Mouse (Mus musculus) left cerebral cortex, adult 8-10 months (tissue): Measurements from ENCODE around the gene Fermt2. TPM values are rescaled to one million over a fixed set of nuclear protein-coding genes. Genes with fewer than 3 reads are reported as not detected.
"Not testable (repeated sequence)": the region's sequence is repeated elsewhere in the genome, so short reads cannot be mapped to it uniquely, and the experiment has no call there.

Source experiments
- DNase-seq, 2 experiments: peaks; one replicate each; pipeline ENCODE4 v3.0.0; 2022; ENCODE audit warnings: low spot score in 2 of 2
- total RNA-seq, 4 experiments: library from RNA; stranded (reverse); gene quantifications; 2 replicates each; pipeline ENCODE4 v1.2.4; 2022

Fermt2 gene
- total RNA-seq, 4 experiments from 2014 or later = 88.5 to 113 (median 101) TPM

DNA sequence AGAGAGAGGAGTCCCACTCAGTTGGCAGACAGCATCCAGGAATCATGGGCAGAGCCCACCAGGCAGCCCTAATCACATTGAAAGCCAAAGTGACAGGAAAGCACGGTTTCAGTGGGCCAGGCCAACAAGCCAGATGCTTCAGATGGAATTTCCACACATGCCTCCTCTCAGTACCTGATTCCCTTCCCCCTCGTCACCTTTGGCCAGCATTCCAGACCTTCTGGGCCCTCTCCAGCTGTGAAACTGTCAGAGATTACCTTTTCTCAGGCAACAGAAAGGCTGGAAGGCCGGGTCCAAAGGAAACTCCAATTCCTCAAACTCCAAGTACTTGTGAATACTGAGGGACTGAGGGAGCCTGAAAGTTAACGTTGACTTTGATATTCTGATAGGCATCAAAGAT, 19.1 kb downstream of the Fermt2 start:
- no peak for DNase-seq

DNA sequence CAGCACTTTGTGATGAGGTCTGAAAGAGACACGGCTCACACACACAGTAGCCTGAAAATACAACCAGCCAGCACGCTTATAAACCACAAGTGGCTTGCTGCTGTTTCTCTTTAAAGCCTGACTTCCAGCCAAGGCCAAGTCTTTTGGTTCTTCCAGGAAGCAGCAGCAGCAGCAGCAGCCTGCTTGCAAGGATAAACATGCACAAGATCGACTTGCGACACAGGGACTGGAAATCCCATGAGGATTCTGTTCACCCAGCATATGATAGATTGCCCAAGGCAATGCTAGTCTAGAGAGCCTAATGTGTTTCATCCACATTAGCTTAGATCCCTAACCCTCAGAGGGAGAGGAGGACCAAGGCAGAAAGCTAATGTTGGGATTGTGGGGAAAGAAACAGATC, 22.0 kb downstream of the Fermt2 start:
- DNase-seq = no peak

DNA sequence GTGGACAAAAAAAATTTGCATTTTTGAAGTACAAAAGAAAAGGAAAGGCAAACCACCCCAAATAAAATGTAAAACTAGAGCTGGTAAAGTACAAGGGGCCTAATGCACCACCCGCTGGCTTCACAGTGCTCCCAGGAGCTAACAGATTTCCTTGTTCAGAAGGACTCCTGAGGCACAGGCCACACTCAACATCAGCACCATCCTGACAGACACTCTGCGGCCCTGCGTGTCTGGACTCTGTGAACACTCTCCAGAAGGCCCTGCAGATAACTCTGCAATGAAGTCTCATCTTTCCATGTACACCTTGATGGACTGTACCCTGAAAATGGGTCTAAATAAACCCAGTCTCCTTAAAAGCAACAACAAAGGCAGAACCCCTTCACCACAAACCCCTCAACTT, 22.5 kb downstream of the Fermt2 start:
- no peak for DNase-seq

DNA sequence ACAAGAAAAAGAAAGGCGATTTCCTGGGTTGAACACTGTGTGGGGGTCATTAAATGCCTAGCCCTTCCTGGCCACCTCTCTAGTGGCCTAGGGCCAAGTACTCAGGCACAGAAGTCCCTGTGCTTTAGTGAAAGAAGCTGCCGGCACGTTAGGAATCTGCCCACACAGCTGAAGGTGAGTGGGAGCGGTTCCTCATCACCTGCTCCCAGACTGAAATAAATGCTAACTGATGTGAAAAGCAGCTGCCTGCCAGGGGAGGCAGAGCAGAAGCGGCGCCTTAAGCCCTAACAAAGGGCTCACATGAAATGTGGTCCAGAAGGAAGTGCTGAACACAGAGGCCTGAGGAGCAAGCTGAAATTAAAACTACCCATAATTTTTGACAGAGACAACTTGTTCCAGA, 22.9 kb downstream of the Fermt2 start:
- DNase-seq = peak in 1 of 2 experiments; percentile 37

DNA sequence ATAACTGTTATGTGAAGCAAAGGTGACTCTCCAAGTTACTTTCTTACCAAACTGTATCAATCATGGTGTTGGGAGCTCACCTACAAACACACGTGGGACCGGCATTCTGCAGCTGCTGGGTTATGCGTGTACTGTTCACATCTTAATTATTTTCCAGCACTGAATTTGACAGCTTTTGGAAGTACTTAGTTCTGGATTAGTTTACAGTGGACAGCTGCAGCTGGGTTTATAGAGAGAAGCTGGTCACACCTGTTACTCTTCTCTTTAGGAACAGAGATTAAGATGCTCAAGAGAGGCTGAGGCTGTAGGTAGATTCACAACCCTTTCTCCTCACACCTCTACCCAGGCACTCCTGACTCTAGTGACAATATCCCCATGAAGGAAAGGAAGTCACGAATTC, 23.8 kb downstream of the Fermt2 start:
- DNase-seq = no peak

DNA sequence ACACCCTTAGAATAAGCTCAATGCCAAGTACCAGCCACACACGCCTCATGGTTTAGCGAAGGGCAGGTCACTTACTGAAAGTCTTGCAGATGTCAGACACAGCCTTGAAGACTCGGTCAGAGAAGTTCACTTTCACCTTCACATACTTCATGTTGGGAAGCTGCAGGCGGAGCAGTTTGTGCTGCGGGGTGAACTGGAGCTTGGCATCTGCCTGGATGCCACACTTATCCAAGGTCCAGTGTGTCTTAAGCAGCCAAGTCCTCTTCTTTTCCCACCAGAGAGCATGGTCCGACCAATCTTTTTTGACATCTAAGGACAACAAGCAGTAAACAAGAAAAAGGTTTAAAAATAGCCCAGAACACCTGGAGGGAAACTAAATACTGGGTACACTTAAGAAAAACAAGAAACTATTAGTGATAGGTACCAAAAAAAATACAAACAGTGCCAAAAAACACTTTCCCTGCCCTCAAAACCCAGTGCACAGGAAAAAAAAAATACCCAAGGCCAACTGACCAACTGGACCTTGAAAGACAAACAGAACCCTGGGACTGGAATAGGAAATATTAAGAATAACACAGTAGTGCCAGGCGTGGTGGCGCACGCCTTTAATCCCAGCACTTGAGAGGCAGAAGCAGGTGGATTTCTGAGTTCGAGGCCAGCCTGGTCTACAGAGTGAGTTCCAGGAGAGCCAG, 25.4 kb downstream of the Fermt2 start:
- no peak for DNase-seq

DNA sequence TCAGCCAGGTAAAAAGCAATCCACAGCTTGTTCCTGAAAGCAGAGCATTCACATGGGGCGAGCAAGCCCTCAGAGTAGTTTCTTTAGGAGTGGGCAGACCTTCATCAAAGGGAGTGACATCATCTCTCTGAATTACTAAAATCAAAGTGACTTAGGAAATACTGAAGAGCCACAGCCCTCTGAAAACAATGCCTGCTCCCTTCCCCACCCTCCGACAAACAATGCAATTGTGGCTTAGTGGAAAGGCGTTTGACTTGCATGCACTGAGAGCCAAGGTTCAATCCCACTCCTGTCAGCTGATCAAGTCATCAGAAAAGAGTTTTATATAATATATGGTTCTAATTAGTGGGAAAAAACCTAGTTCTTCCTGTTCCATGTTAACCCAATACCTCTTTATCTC, 26.0 kb downstream of the Fermt2 start:
- no peak for DNase-seq

DNA sequence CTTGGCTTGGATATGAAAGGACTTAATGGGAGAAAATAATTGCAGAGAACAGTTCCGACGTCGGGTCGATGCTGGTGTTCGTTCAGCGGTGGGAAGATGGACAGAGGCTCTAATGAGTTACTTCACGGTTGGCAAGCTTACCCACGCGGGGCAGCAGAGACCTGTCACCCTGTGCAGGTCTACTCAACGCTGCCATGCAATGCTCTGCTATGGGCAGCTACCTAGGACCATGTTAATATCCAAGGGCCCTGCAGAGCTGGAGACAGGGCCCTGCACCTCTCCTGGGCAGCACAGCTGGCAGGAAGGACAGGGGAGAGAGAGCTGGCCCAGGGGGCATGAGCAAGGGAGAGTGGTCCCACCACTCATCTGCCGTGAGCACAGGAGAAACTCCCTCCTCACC, 29.9 kb downstream of the Fermt2 start:
- no peak for DNase-seq

DNA sequence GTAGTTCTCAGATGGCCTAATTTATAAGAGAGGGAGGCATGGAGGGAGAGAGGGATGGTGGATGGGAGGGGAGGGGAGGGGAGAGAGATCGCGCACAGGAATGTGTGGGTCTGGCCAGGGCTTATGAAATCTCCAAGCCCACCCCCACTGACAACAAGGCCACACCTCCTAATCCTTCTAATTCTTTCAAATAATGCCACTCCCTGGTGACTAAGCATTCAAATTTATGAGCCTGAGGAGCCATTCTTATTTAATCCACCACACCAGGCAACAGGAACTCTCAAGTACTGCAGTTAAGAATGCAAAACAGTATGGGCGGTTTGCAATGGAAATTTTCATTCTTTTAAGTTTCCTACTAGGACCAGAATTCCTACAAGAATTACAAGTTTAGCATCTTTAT, 32.8 kb downstream of the Fermt2 start:
- DNase-seq = no peak

DNA sequence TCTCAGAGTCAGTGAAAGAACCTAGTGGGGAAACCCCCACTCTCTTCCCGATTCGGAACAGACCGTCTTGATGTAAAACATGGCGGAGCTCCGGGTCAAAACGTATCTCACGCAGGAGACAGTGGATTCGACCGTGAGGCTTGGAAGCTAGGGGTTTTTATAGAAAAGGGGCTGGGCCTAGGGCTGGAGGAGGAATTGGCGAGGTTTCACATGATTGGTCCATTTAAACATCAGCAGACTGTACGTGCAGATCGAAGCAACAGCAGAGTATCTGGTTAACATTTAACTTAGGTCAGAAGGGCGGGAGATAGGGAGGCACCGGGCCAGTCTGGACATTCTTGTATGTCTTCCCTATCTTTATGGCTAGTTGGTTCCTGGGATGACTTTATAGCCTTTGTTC, 34.1 kb downstream of the Fermt2 start:
- not testable (repeated sequence) for DNase-seq

DNA sequence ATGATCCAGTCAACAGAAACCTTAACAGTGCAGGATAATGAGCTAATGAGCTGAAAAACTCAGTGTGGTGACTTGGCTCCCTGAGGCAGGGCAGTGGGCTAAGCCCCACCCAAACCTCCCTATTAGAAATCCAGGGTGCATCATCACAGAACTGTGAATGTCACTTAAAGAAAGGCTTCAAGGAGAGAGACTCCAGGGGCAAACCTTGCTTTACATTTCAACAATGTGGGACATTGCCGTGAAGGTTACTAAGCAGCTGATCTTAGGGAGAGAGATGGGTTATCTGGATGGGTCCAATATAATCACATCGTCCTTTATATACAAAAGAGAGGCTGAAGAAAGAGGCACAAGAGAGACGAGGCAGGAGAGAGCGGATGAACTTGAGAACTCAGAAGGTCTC, 36.0 kb downstream of the Fermt2 start:
- DNase-seq = no peak

DNA sequence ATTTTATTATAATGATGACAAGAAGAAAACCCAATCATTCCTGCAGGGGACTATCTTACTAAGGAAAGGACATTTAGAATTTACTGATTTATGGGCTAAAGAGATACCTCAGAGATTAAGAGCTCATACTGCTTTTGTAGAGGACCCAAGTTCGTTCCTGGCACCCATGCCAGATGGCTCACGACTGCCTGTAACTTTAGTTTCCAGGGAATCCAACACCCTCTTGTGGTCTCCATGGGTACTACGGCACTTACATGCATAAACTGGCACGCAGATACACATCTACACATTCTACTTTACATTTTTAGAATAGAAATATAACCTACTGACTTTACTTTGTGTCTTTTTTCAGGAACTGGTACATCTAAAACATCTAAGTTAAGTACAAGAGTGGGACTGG, 37.2 kb downstream of the Fermt2 start:
- no peak for DNase-seq

DNA sequence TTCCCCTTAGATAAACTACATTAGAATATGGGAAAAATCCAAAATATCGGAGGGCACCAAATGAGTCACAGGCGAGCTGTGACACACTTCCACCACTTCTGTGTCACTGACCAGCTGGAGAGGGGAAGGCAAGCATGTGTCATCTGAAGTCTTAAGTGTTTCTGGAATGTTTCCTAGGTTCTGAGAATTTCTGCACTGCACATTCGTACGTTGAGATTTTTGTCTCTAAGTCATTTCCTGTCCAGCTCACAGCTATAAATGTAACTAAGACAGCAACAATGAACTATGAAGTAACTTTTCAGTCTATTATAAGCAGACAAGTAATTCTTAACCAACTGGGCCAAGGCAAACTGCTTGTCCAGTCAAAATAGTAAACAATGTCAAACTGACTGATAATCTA, 37.9 kb downstream of the Fermt2 start:
- DNase-seq = no peak

DNA sequence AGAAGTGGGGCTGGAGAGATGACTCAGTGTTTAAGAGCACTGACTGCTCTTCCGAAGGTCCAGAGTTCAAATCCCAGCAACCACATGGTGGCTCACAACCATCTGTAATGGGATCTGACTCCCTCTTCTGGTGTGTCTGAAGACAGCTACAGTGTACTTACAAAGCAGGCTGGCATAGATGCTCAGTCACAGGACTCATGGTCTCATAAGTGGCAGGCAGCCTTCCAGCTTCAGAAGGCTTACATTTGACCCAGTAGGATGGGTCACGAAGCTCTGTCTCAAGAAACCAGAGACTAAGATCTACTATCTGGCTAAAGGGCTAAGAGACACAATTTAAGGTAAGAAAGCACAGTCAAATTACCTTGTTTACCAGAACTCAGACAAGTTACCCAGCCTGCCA, 42.7 kb downstream of the Fermt2 start:
- DNase-seq = not testable (repeated sequence)

DNA sequence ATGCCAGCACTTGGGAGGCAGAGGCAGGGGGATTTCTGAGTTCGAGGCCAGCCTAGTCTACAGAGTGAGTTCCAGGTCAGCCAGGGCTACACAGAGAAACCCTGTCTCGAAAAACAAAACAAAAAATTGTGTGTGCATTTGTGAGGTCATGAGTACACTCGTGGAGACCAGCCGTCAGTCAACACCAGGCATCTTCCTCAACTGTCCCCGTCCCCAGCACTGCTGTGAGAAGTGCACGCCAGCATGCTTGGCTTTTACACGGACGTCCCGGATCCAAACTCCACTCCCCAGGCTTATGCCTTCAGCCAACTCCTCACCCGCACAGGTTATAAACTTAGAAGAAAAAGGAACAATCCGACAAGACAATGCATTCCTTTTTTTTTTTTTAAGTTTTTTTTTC, 46.6 kb downstream of the Fermt2 start:
- not testable (repeated sequence) for DNase-seq

DNA sequence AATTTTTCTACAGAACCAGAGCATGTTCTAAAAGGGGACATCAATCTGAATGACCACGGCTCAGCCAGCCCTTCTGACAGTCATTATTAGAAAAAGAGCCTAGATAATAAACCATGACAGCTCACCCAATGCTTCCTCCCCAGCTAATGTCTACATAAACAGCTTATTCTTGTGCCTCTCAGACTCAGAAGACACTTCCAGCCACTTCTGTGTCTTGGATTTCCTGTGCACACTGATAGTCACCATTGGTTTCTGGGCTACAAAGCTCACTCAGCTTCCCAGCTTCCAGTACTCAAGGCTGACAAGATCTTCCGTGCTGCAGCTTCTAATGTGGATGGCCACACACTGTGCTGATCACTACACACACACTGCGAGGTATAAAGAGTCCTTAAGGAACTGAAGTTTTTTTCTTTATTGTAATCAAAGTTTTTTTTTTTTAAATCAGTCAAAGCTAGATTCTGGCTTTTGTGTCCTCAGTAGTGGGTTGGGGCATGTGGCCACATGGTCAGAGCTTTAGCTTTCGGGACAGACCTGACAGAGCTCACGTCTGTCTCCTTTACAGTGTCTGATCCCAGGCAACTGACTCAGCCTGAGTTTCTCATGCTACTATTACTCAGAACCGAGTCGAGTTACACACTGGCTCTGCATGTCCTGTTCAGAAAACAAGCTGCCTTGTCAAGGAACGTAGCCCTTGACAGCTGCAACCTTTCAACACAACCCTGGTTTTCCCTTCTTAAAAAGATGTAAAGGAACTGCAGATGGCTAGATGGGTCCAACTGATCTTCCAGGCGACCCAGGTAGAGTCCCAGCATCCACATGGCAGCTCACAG, 50.7 kb downstream of the Fermt2 start:
- no peak for DNase-seq

DNA sequence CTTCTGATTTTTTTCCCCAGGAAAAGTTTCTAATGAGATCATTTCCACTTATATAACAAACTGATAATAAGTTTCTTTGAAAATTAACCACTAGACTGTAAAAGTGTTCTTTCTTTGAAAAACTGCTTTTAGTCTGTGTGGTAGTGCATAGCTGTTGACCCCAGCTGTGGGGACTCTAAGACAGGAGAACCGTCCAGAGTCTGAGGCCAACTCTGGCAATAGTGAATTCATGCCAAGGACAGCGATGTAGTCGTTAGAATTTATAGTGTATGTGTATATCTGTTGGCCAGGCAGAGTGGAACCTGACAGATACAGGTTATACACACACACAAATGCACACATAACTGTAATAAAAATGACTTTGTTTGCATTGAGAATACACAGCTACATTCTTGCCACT, 51.4 kb downstream of the Fermt2 start:
- no peak for DNase-seq

DNA sequence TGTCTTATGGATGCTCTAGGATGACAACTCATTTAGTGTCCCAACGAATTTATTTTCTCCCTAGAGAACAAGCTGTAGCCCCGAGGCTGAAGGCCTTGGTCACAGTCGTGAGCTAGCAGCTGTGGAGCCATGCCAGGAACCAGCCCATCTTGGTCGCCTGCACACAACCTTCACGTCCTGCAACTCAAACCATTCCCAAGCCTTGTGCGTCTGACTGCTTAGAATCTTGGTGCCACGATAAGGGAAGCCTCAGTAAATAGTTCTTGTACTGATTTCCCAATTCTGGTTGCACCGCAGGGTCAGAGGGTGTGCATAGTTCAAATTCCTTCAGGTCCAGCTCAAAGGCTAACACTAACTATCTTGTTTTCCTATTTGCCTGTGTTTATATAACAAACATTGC, 52.3 kb downstream of the Fermt2 start:
- no peak for DNase-seq

DNA sequence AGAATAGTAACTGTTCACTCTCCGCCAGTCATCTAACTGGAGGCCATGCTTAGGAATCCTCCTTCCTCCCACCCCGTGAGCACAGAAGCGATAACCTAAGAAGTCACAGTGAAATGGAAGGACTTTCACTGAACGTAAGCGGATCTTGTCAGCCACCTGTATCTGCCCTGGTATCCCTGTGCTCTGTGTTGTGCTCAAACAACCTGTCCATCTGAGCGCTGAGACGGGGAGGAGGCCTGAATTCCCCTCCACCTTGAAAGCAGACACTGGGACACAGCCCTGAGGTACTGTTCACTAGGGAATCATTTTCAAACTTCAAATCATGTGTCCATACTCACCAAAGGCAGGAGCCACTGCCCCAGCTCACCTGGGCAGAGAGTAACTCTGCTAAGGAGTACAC, 52.9 kb downstream of the Fermt2 start:
- DNase-seq = no peak

DNA sequence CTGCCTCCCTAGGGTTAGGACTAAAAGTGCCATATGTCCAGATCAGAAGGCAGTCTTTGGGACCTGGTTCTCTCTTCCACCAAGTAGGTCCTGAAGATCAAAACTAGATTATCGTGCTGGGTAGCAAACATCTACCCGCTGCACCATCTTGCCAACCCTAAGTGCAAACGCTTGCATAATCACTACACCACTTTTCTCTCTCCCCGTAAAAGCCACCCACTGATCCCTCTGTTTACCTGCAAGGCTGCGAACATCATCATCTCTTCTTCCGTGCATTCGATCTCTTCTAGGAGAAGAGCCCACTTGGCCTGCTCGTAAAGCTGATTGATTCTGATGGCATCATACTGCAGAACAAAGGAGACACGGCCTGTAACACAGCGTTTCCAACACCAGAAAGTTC, 57.4 kb downstream of the Fermt2 start:
- DNase-seq = no peak

DNA sequence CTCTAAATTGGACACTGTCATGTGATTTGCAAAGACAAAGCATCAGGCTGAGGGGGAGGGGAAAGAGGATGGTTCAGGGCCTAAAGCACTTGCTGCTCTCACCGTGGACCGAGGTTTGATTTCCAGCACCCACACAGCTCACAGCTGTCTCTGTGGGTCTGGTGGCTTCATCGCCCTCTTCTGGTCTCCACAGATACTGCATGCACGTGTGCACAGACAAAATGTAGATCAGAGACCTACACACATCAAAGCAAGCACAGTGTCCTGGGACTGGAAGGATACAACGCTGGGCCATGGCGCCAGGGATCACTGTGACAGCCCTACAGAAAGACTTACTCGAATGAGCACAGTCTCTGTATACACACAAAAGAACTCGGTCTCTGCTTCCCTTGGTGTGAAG, 60.5 kb downstream of the Fermt2 start:
- no peak for DNase-seq

DNA sequence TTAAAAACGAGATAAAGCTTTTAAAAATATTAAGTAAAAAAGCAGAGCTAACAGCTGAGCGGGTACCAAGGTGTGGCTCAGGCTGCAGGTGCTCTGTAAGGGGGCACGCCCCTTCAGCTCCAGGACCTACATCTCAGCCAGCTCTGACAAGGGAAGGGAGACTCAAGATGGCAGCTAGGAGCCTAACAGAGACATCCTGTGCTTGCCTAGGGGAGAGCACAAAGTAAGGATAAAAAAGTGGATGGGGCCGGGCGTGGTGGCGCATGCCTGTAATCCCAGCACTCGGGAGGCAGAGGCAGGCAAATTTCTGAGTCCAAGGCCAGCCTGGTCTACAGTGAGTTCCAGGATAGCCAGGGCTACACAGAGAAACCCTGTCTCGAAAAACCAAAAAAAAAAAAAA, 63.5 kb downstream of the Fermt2 start:
- DNase-seq = not testable (repeated sequence)
